16 mouse cellular contexts compared by ENCODE assay signal in genomic region chr7:25129390-25129979, GRCm38 (mm10). TPM values are rescaled to one million over a fixed set of nuclear protein-coding genes. Genes with fewer than 3 reads are reported as not detected.
DNase-seq lines count a peak whose midpoint lies in the region; ATAC-seq and TF ChIP-seq lines count a peak whose summit lies in the region.
"Had no signal": no experiment of that assay in that cellular context is flagged by ENCODE, and none has a peak within 500 bp of the region (broad histone marks: within the 10 kb centered on the region; RNA-seq: fewer than 3 reads in every experiment).

No protein-coding gene starts in this region.

- no peak overlapping the region for H3K4me2 ChIP-seq in intestine, embryonic 15.5 days (replicated peaks)
- H3K4me2 ChIP-seq: embryonic facial prominence, embryonic 15.5 days; forebrain, embryonic 13.5 days; limb, embryonic 13.5 days; midbrain, embryonic 12.5 days had no signal

- H3K27me3 ChIP-seq in liver, adult 2 months (ENCODE audit: control insufficient read depth, insufficient read depth, low read length): peaks cover 6% of the 10 kb centered on the region; the same call in 1 of the 2 replicates
- peaks cover 36% of the 10 kb centered on the region for H3K27me3 ChIP-seq in intestine, embryonic 15.5 days (replicated peaks)
- H3K27me3 ChIP-seq in embryonic facial prominence, embryonic 10.5 days (replicated peaks; ENCODE audit: low read depth, poor library complexity, severe bottlenecking): peaks cover 52% of the 10 kb centered on the region

- TF ChIP-seq POLR2A in liver, adult 2 months (IDR thresholded peaks at IDR 0.05; ENCODE audit: extremely low read depth, insufficient read depth, low read length): no peak

- H3K4me3 ChIP-seq in liver, adult 2 months (ENCODE audit: insufficient read depth, low read depth, low read length): peak overlapping the region; percentile 22; the same call in 1 of the 2 replicates
- H3K4me3 ChIP-seq in macrophage (ENCODE audit: inconsistent target): peak overlapping the region; percentile 16
- no peak overlapping the region for H3K4me3 ChIP-seq in intestine, embryonic 15.5 days (replicated peaks)
- H3K4me3 ChIP-seq in embryonic facial prominence, embryonic 10.5 days: no peak overlapping the region
- H3K4me3 ChIP-seq: embryonic facial prominence, embryonic 15.5 days; forebrain, embryonic 13.5 days; gastrocnemius, adult 2 months; limb, embryonic 13.5 days; midbrain, embryonic 12.5 days had no signal

- no peaks in the 10 kb centered on the region for H3K9me3 ChIP-seq in intestine, embryonic 15.5 days
- no peaks in the 10 kb centered on the region for H3K9me3 ChIP-seq in embryonic facial prominence, embryonic 10.5 days
- H3K9me3 ChIP-seq: embryonic facial prominence, embryonic 15.5 days; forebrain, embryonic 13.5 days; limb, embryonic 13.5 days; midbrain, embryonic 12.5 days had no signal

- H3K4me1 ChIP-seq in liver, adult 2 months (ENCODE audit: control insufficient read depth, insufficient read depth, low read length): no peaks in the 10 kb centered on the region
- peaks cover 11% of the 10 kb centered on the region for H3K4me1 ChIP-seq in intestine, embryonic 15.5 days (replicated peaks)
- peaks cover 16% of the 10 kb centered on the region for H3K4me1 ChIP-seq in embryonic facial prominence, embryonic 10.5 days

- ATAC-seq in granulocyte monocyte progenitor cell, adult 5-6 weeks (replicated peaks; ENCODE audit: poor library complexity, severe bottlenecking): peak; percentile 55
- ATAC-seq in intestine, embryonic 15.5 days: no peak
- ATAC-seq: CD4-positive, CD25-positive, alpha-beta regulatory T cell, adult 4 months; forebrain, embryonic 13.5 days had no signal

- WGBS in liver, adult 2 months: 66% methylated on average over 13 of the region's 13 CpGs
- WGBS in macrophage (ENCODE audit: missing documents): 2% methylated on average over 12 of the region's 13 CpGs
- WGBS in intestine, embryonic 15.5 days: 52% methylated on average over 13 of the region's 13 CpGs
- 67% methylated on average over 13 of the region's 13 CpGs for WGBS in embryonic facial prominence, embryonic 10.5 days

- no peak for DNase-seq in liver, adult 2 months (ENCODE audit: extremely low read depth, low read depth, low spot score)
- DNase-seq in liver: no peak
- DNase-seq in spleen, postnatal 14 days (ENCODE audit: low spot score in 2 of 2): peak; percentile 57 to 59
- DNase-seq in layer of hippocampus, postnatal 25 days (ENCODE audit: extremely low spot score in 1 of 2, low spot score in 1 of 2): no peak
- DNase-seq in embryonic facial prominence, embryonic 10.5 days (ENCODE audit: low spot score): no peak
- DNase-seq: gastrocnemius, adult 2 months; heart, postnatal 10 days; kidney, postnatal 14 days had no signal

- H3K27ac ChIP-seq in liver, adult 2 months (replicated peaks; ENCODE audit: insufficient read depth, low read depth, low read length): peak overlapping the region; percentile 50
- peak overlapping the region; percentile 82 for H3K27ac ChIP-seq in macrophage
- H3K27ac ChIP-seq in intestine, embryonic 15.5 days: no peak overlapping the region
- H3K27ac ChIP-seq in embryonic facial prominence, embryonic 10.5 days (replicated peaks): no peak overlapping the region
- H3K27ac ChIP-seq: embryonic facial prominence, embryonic 15.5 days; forebrain, embryonic 13.5 days; gastrocnemius, adult 2 months; limb, embryonic 13.5 days; midbrain, embryonic 12.5 days had no signal

- H3K79me2 ChIP-seq in liver, adult 2 months (ENCODE audit: control insufficient read depth, insufficient read depth, low read length): no peaks in the 10 kb centered on the region
- peaks cover 73% of the 10 kb centered on the region for H3K79me2 ChIP-seq in macrophage (ENCODE audit: inconsistent target)

- H3K36me3 ChIP-seq in liver, adult 2 months (ENCODE audit: control insufficient read depth, insufficient read depth, low read length): no peaks in the 10 kb centered on the region
- H3K36me3 ChIP-seq in macrophage (ENCODE audit: inconsistent target): no peaks in the 10 kb centered on the region
- no peaks in the 10 kb centered on the region for H3K36me3 ChIP-seq in intestine, embryonic 15.5 days
- no peaks in the 10 kb centered on the region for H3K36me3 ChIP-seq in embryonic facial prominence, embryonic 10.5 days (replicated peaks)
- H3K36me3 ChIP-seq: embryonic facial prominence, embryonic 15.5 days; limb, embryonic 13.5 days; midbrain, embryonic 12.5 days had no signal

- no peak for TF ChIP-seq CTCF in liver, adult 2 months (IDR thresholded peaks at IDR 0.05; ENCODE audit: low read depth, low read length)

- H3K9ac ChIP-seq in liver, adult 2 months (ENCODE audit: low read depth, low read length): 0 out of 2 replicates have a peak overlapping the region, but pooled peaks have one; percentile 19
- H3K9ac ChIP-seq in intestine, embryonic 15.5 days: no peak overlapping the region
- H3K9ac ChIP-seq: embryonic facial prominence, embryonic 15.5 days; forebrain, embryonic 13.5 days; limb, embryonic 13.5 days; midbrain, embryonic 12.5 days had no signal

RNA-seq across cellular contexts. Expression of gene Pou2f2, which starts 50.0 kb away (rescaled TPM):
- 0.34 and 0.37 TPM in 2 replicates for total RNA-seq in liver, adult 2 months (2014; rRNA removed)
- 0.44 and 1.2 TPM in 2 replicates for polyA plus RNA-seq in liver, adult 2 months (2012; rRNA removed)
- 18.4 and 26.6 TPM in 2 replicates for total RNA-seq in granulocyte monocyte progenitor cell, adult 5-6 weeks (2014; fragmentation: Nextera tagmentation)
- 5.0 and 5.1 TPM in 2 replicates for total RNA-seq in granulocyte monocyte progenitor cell, adult 5-6 weeks (2017)
- 100 to 1,000 TPM in 11 of 26 experiments, 10 to 100 TPM in 14, 1 to 10 TPM in 1; 5.2 to 291 (median 63.5) TPM for total RNA-seq in macrophage (2018; cell fraction: chromatin; rRNA removed)
- total RNA-seq in macrophage (2018; cell fraction: cytosol; rRNA removed): 10 to 100 TPM; 10.0 to 91.8 (median 32.8) TPM
- total RNA-seq in macrophage (2018; cell fraction: nucleus; rRNA removed): 100 to 1,000 TPM in 8 of 26 experiments, 10 to 100 TPM in 18; 10.8 to 160 (median 53.8) TPM
- polyA plus RNA-seq in macrophage (2018): 10.3 to 30.9 TPM (median 23.9 TPM) in 3 replicates
- 1.8 TPM in 2 replicates for polyA plus RNA-seq in intestine, embryonic 15.5 days (2015; fragmentation: Nextera tagmentation; extraction: Ambion mirVana)
- 10 to 100 TPM in 1 of 2 experiments, 1 to 10 TPM in 1; 7.1 to 11.8 TPM for total RNA-seq in layer of hippocampus, postnatal 25 days (2021)
- 4.9 and 6.2 TPM in 2 replicates for polyA plus RNA-seq in embryonic facial prominence, embryonic 10.5 days (2016; fragmentation: Nextera tagmentation; extraction: Ambion mirVana)

RNA-seq across cellular contexts. Expression of gene Zfp574, which starts 57.1 kb away (rescaled TPM):
- total RNA-seq in liver, adult 2 months (2014; rRNA removed): 2.3 and 3.1 TPM in 2 replicates
- polyA plus RNA-seq in liver, adult 2 months (2012; rRNA removed): 16.7 and 17.2 TPM in 2 replicates
- 6.7 and 13.2 TPM in 2 replicates for total RNA-seq in granulocyte monocyte progenitor cell, adult 5-6 weeks (2014; fragmentation: Nextera tagmentation)
- 5.6 and 6.5 TPM in 2 replicates for total RNA-seq in granulocyte monocyte progenitor cell, adult 5-6 weeks (2017)
- total RNA-seq in macrophage (2018; cell fraction: chromatin; rRNA removed): 10 to 100 TPM in 1 of 26 experiments, 1 to 10 TPM in 25; 2.2 to 10.0 (median 6.0) TPM
- total RNA-seq in macrophage (2018; cell fraction: cytosol; rRNA removed): 10 to 100 TPM in 5 of 26 experiments, 1 to 10 TPM in 21; 3.3 to 10.7 (median 7.5) TPM
- 10 to 100 TPM in 8 of 26 experiments, 1 to 10 TPM in 18; 3.8 to 12.7 (median 6.8) TPM for total RNA-seq in macrophage (2018; cell fraction: nucleus; rRNA removed)
- polyA plus RNA-seq in macrophage (2018): 5.7 to 7.6 TPM (median 6.5 TPM) in 3 replicates
- polyA plus RNA-seq in intestine, embryonic 15.5 days (2015; fragmentation: Nextera tagmentation; extraction: Ambion mirVana): 24.7 and 25.3 TPM in 2 replicates
- 10 to 100 TPM; 29.2 to 29.6 TPM for total RNA-seq in layer of hippocampus, postnatal 25 days (2021)
- 44.4 and 45.8 TPM in 2 replicates for polyA plus RNA-seq in embryonic facial prominence, embryonic 10.5 days (2016; fragmentation: Nextera tagmentation; extraction: Ambion mirVana)

RNA-seq across cellular contexts. Expression of gene Grik5, which starts 57.3 kb away (rescaled TPM):
- total RNA-seq in liver, adult 2 months (2014; rRNA removed): 2.3 and 2.4 TPM in 2 replicates
- polyA plus RNA-seq in liver, adult 2 months (2012; rRNA removed): 10.2 and 14.0 TPM in 2 replicates
- total RNA-seq in granulocyte monocyte progenitor cell, adult 5-6 weeks (2014; fragmentation: Nextera tagmentation): 5.0 and 9.4 TPM in 2 replicates
- 0.72 and 1.8 TPM in 2 replicates for total RNA-seq in granulocyte monocyte progenitor cell, adult 5-6 weeks (2017)
- 10 to 100 TPM in 2 of 26 experiments, 1 to 10 TPM in 24; 4.0 to 11.9 (median 6.7) TPM for total RNA-seq in macrophage (2018; cell fraction: chromatin; rRNA removed)
- total RNA-seq in macrophage (2018; cell fraction: cytosol; rRNA removed): under 1 TPM in 25 of 26 experiments, not detected in 1; 0.07 to 0.39 (median 0.15) TPM
- 1 to 10 TPM in 25 of 26 experiments, under 1 TPM in 1; 0.97 to 7.7 (median 3.3) TPM for total RNA-seq in macrophage (2018; cell fraction: nucleus; rRNA removed)
- 0.22 to 0.47 TPM (median 0.26 TPM) in 3 replicates for polyA plus RNA-seq in macrophage (2018)
- 3.3 and 3.7 TPM in 2 replicates for polyA plus RNA-seq in intestine, embryonic 15.5 days (2015; fragmentation: Nextera tagmentation; extraction: Ambion mirVana)
- 100 to 1,000 TPM; 225 to 267 TPM for total RNA-seq in layer of hippocampus, postnatal 25 days (2021)
- 4.5 and 5.1 TPM in 2 replicates for polyA plus RNA-seq in embryonic facial prominence, embryonic 10.5 days (2016; fragmentation: Nextera tagmentation; extraction: Ambion mirVana)

Comparison
In these comparisons a context has a peak if more than half of its experiments do, and no peak if none do; other contexts are left out.
1. DNase-seq: peak in spleen, postnatal 14 days (2 of 2); none in liver, adult 2 months (single experiment), liver (single experiment), layer of hippocampus, postnatal 25 days (0 of 2) and embryonic facial prominence, embryonic 10.5 days (single experiment).
2. H3K27ac ChIP-seq: peak in liver, adult 2 months (single experiment) and macrophage (single experiment); none in intestine, embryonic 15.5 days (single experiment) and embryonic facial prominence, embryonic 10.5 days (single experiment).
3. H3K4me3 ChIP-seq: peak in liver, adult 2 months (single experiment) and macrophage (single experiment); none in intestine, embryonic 15.5 days (single experiment) and embryonic facial prominence, embryonic 10.5 days (single experiment).